Mouse (Mus musculus) E14TG2a.4 (cell line): ENCODE results near the gene Agap1.

Experiments
- H3K27me3 ChIP-seq: 2 replicates; pipeline ENCODE4 v1.6.1; 2014; ENCODE audit warnings: low read length, control low read depth; ENCODE audit not compliant: insufficient read depth
- H3K36me3 ChIP-seq: 2 replicates; pipeline ENCODE4 v1.6.1; 2014; ENCODE audit warnings: low read length, control low read depth; ENCODE audit not compliant: insufficient read depth
- H3K4me1 ChIP-seq: replicated peaks from 2 replicates; pipeline ENCODE4 v1.6.1; 2014; ENCODE audit warnings: low read depth, low read length, control low read depth
- H3K4me3 ChIP-seq: replicated peaks from 2 replicates; pipeline ENCODE4 v1.5.1; 2014; ENCODE audit warnings: mild to moderate bottlenecking, low read length
- H3K9me3 ChIP-seq: 2 replicates; pipeline ENCODE4 v1.6.1; 2014; ENCODE audit warnings: low read length, control low read depth
- CTCF ChIP-seq: conservative IDR thresholded peaks from 2 replicates; pipeline ENCODE4 v1.5.1; 2014; ENCODE audit warnings: low read length
- NANOG ChIP-seq: IDR thresholded peaks from 2 replicates; pipeline ENCODE4 v1.6.1; 2014; ENCODE audit warnings: borderline replicate concordance, low read length, mixed read lengths
- POU5F1 ChIP-seq: IDR thresholded peaks from 2 replicates; pipeline ENCODE4 v1.6.1; 2014; ENCODE audit warnings: low read length, borderline replicate concordance

Agap1 gene

GRCm38 (mm10) chr1:89644120-89644519 lies 189.5 kb downstream of the Agap1 start:
- Histone ChIP-seq H3K27me3 (no peaks in the 10 kb centered on the region), H3K9me3 (no peaks in the 10 kb centered on the region), H3K4me3 (no peak overlapping the region), H3K36me3 (peaks cover 25% of the 10 kb centered on the region), H3K4me1 (peaks cover 10% of the 10 kb centered on the region; the same call in 1 of the 2 replicates)
- TF ChIP-seq CTCF: peak; percentile 3; the same call in 1 of the 2 replicates
- TF ChIP-seq NANOG: no peak

GRCm38 (mm10) chr1:89646326-89647018 lies 191.9 kb downstream of the Agap1 start:
- TF ChIP-seq CTCF: peak; percentile 81
- no peak for TF ChIP-seq NANOG
- no peak overlapping the region; the same call in 1 of the 2 replicates for H3K4me3 ChIP-seq
- no peaks in the 10 kb centered on the region for H3K9me3 ChIP-seq
- H3K27me3 ChIP-seq: no peaks in the 10 kb centered on the region
- H3K4me1 ChIP-seq: peaks cover 10% of the 10 kb centered on the region; the same call in 1 of the 2 replicates
- peaks cover 14% of the 10 kb centered on the region for H3K36me3 ChIP-seq

GRCm38 (mm10) chr1:89647505-89647904 lies 192.9 kb downstream of the Agap1 start:
- Histone ChIP-seq H3K4me3 (no peak overlapping the region), H3K4me1 (peaks cover 10% of the 10 kb centered on the region; the same call in 1 of the 2 replicates), H3K9me3 (no peaks in the 10 kb centered on the region), H3K36me3 (peaks cover 12% of the 10 kb centered on the region), H3K27me3 (no peaks in the 10 kb centered on the region)
- TF ChIP-seq CTCF (no peak), POU5F1 (no peak), NANOG (no peak)

GRCm38 (mm10) chr1:89650557-89650956 lies 196.0 kb downstream of the Agap1 start:
- H3K4me1 ChIP-seq: peaks cover 10% of the 10 kb centered on the region
- no peak overlapping the region for H3K4me3 ChIP-seq
- H3K27me3 ChIP-seq: no peaks in the 10 kb centered on the region
- H3K36me3 ChIP-seq: no peaks in the 10 kb centered on the region
- H3K9me3 ChIP-seq: no peaks in the 10 kb centered on the region
- no peak for TF ChIP-seq CTCF
- no peak for TF ChIP-seq NANOG
- TF ChIP-seq POU5F1: no peak

- Histone ChIP-seq H3K4me3 (no peak overlapping the region), H3K9me3 (no peaks in the 10 kb centered on the region), H3K36me3 (0 out of 2 replicates have a peak, but pooled peaks cover 2% of the 10 kb centered on the region), H3K27me3 (no peaks in the 10 kb centered on the region), H3K4me1 (peaks cover 6% of the 10 kb centered on the region)
- TF ChIP-seq NANOG: no peak
- TF ChIP-seq CTCF: no peak
- no peak for TF ChIP-seq POU5F1
Observed at GRCm38 (mm10) chr1:89656167-89656566, 201.6 kb downstream of the Agap1 start.

- no peaks in the 10 kb centered on the region for H3K9me3 ChIP-seq
- no peak overlapping the region for H3K4me3 ChIP-seq
- TF ChIP-seq CTCF (no peak), POU5F1 (no peak), NANOG (no peak)
- H3K4me1 ChIP-seq: peaks cover 8% of the 10 kb centered on the region
- peaks cover 7% of the 10 kb centered on the region; the same call in 1 of the 2 replicates for H3K36me3 ChIP-seq
- H3K27me3 ChIP-seq: no peaks in the 10 kb centered on the region
Observed at GRCm38 (mm10) chr1:89656643-89657321, 202.2 kb downstream of the Agap1 start.

- H3K27me3 ChIP-seq: no peaks in the 10 kb centered on the region
- 0 out of 2 replicates have a peak, but pooled peaks cover 2% of the 10 kb centered on the region for H3K4me1 ChIP-seq
- H3K9me3 ChIP-seq: no peaks in the 10 kb centered on the region
- H3K4me3 ChIP-seq: no peak overlapping the region
- TF ChIP-seq CTCF (no peak), NANOG (no peak), POU5F1 (no peak)
- H3K36me3 ChIP-seq: peaks cover 31% of the 10 kb centered on the region
Observed at GRCm38 (mm10) chr1:89660804-89661203, 206.2 kb downstream of the Agap1 start.

- no peaks in the 10 kb centered on the region for H3K27me3 ChIP-seq
- H3K36me3 ChIP-seq: peaks cover 51% of the 10 kb centered on the region
- peaks cover 11% of the 10 kb centered on the region for H3K4me1 ChIP-seq
- TF ChIP-seq CTCF (no peak), POU5F1 (no peak), NANOG (no peak)
- no peaks in the 10 kb centered on the region for H3K9me3 ChIP-seq
- no peak overlapping the region for H3K4me3 ChIP-seq
Observed at GRCm38 (mm10) chr1:89666154-89666553, 211.5 kb downstream of the Agap1 start.

GRCm38 (mm10) chr1:89667387-89667786 lies 212.8 kb downstream of the Agap1 start:
- H3K27me3 ChIP-seq: no peaks in the 10 kb centered on the region
- peaks cover 52% of the 10 kb centered on the region for H3K36me3 ChIP-seq
- H3K4me1 ChIP-seq: peaks cover 18% of the 10 kb centered on the region
- H3K9me3 ChIP-seq: no peaks in the 10 kb centered on the region
- TF ChIP-seq POU5F1 (no peak), CTCF (no peak), NANOG (no peak)
- no peak overlapping the region for H3K4me3 ChIP-seq
